Mouse (Mus musculus) cerebellum, postnatal 36 days (tissue): ENCODE data around the gene Chchd6.

Source experiments
- DNase-seq, 2 experiments: peaks; one replicate each; pipeline ENCODE4 v3.0.0; 2021 to 2022; ENCODE audit warnings: mixed read lengths in 2 of 2

Chchd6 gene

DNA sequence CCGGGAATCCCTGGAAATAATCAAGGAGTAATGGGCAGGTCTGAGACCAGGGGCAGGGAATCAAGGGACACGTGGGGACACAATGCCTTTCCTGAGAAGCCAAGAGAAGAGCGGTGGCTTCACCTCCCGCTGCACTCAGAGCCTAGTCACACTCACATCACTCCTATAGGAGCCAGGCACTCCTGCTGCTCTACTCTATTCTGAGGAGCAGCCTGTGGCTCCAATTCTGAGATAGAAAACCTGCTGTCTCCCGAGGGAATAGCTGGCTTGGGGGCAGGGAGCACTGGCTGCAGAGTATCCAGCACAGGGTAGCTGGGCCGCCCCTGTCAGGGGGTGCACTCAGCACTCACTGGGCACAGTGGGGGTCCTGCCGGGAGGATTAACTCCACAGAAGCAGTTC lies 239.8 kb downstream of the Chchd6 start:
- peak in 1 of 2 experiments; percentile 9 for DNase-seq

DNA sequence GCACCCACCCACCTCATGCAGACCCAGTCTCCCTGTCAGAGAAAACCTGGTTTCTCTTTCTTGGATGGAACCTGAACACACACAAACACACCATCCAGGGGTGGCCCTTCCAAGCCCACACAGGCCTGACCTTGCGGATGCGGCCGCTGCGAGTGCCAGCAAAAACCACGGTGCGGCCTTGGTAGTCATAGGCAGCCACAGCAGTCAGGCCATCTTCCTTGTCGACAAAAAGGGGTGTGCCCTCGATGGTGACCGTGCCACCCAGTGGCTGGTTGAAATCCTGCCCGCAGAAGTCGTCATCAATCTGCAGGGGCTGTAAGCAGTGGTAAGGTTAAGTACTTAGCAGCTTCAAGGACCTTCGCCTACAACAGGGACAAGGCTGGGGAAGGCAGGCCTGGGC lies 240.7 kb downstream of the Chchd6 start:
- no peak for DNase-seq

DNA sequence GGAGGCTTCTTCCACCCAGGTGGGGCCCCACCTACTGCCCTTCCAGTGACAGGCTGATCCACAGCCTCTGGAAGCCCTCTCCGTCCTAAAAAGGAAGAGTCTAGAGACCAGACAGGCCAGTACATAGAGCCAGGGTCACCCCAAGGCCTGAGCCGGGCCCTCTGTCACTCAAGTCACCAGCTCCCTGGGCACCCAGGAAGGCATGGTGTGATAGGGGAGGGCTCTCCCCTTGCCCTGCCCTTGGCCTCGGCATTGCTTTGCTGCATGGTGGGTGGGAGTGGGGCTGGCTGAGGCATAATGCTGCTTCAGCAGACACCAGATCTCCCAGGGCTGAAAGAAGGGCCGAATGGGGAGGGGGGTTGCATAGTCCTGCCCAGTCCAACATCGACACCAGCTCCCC lies 241.4 kb downstream of the Chchd6 start:
- DNase-seq: peak in 1 of 2 experiments; percentile 3

DNA sequence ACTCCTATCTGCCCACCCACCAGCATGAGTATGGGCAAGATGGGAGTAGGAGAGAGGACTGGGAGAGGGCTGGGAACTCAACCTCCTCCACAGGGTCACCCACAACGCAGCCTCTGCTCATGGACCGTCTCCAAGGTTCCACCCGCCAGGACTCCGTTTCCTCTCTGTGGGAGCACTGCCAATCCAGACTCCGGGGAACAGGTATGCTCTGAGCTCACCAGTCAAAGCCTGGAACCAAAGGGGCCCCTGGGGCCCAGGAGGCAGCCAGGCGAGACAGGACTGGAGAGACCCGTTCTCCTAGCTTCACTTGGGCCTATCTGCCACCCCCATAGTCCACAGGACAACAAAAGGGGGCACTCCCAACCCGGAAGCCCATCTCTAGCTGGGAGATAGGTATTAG lies 242.4 kb downstream of the Chchd6 start:
- no peak for DNase-seq

DNA sequence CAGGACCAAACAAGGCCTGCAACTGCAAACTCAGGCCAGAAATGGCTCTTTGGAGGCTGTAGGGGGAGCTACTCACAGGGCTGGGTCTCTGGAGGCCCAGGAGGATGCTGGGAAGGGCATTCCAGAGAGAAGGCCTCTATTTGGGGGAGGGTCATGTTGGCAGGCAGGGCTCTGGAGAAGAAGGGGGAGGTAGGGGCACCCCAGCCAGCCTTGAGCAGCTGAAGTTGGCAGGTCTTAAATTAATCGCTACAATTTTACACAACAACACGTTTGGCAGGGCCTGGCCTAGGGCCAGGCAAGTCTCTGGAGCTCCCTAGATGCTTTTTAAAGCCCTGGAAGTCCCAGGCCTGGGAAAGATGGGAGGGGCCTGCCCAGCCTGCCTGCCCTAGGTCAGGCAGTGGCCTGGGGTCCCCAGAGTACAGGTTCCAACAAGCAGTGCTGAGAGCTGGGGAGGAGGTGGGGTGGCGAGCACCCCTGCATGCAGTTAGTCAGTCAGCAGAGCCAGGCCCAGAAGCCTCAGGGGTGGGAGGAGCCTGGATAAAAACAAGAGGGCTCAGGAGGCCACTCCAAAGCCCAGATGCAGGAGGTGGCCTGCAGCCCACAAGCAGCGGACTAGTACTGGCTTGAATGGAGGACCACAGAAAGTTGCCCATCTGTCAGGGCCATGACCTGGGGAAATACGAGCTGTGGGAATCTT lies 243.9 kb downstream of the Chchd6 start:
- no peak for DNase-seq

DNA sequence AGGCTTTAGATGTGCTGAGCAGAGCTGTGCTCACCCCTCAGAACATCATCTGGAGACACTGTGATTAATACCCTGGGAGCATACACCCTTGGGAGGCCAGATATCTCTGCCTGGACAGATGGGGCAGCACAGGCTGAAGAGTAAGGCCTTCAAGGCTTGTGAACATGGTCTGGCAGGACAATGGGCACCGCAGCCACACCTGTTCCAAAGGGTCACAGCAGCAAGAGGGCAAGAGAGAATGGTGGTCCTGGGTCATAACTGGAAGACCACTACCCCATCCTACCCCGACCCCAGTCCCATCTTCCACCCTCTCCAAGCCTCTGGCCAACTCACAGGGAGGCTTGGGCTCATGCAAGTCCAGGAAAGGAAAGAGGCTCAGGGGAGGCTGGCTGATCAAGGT lies 244.9 kb downstream of the Chchd6 start:
- DNase-seq: no peak

DNA sequence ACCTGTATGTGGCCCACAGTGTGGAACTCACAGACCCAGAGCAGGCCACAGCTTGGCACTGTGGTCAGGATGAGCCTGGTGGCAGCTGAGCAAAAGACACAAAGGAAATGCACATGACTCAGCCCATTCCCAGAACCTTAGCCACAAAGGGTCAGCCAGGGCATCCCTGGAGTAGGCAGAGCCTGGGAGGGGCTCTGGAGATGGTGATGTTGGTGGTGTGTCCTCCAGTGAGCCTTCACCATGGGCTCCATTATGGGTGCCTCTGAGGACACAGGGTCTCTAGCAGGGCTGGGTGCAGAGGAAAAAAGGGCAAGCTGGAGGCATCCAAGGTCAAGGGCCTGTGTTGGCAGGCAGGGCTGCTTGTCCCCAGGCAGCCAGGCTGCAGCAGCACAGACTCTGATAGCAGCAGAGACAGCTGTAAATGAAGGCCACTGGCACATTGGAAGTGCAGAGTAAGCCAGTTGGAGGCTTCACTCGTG lies 245.4 kb downstream of the Chchd6 start:
- no peak for DNase-seq

DNA sequence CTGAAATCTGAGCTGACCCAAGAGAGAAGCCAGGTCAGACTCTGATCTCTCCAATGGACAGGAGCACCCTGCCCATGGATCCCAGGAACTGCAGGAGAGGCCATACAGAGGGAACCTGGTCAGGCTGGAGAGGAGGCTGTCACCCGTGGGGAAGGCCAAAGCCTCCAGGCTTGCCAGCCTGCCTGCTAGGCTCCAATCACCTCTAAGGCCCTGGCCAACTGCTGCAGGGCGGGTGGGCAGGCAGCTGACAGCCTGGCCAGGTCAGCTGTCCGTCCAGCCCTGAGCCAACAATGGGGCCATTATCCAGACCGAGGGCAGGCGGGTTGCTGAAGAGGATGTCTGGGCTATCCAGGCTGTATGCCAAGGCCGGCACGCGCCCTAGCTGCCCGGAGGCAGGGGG lies 247.1 kb downstream of the Chchd6 start:
- DNase-seq: peak; percentile 68 to 76

DNA sequence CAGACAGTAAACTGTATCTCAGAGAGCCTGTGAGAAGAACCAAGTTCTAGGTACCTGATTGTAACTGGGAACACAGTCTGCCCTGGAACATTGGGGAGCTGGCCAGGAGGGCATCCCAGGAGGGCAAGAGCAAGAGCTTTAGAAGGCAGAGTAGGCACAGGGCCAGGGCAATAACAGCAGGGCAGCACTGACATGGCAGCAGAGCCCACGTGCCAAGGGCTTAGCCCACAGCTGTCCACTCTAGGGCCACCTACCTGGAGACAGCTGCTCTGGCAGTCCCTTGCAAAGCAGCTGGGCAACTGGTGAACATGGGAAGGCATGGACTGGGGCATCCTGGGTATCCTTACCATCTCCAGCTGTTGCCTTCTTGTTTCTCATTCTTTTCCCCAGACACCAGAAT lies 247.7 kb downstream of the Chchd6 start:
- DNase-seq: no peak

DNA sequence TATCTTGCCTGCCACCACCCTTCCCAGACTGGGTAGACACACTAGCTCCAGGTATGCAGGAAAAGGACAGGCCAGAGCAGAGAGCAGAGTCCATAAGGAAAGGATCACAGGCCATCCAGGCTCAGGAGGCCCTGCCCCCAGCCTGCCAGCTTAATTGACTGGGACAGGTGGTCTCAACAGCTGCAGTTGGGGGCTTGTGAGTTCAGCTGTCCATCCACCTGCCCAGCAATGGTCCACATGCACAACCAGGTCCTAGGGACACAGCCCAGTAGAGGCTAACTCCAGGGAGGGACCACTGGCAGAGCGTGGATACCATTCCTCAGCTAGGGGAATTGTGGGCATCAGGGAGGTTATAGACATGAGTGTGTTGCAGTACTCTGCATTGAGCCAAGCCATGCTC lies 249.6 kb downstream of the Chchd6 start:
- DNase-seq: no peak

DNA sequence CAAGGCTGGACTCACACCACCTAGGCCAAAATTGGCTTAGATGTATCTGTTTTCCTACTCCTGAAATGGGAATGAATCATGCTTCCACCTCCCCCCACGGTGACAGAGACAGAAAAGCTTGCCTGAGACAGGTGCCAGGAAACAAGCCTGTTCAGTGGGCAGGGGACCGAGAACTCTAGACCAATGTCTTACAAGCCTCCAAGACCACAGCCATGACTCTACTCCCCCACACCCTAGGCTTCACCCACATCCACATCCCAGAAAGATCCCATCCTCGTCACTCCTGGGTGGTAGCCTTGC lies 250.0 kb downstream of the Chchd6 start:
- no peak for DNase-seq

DNA sequence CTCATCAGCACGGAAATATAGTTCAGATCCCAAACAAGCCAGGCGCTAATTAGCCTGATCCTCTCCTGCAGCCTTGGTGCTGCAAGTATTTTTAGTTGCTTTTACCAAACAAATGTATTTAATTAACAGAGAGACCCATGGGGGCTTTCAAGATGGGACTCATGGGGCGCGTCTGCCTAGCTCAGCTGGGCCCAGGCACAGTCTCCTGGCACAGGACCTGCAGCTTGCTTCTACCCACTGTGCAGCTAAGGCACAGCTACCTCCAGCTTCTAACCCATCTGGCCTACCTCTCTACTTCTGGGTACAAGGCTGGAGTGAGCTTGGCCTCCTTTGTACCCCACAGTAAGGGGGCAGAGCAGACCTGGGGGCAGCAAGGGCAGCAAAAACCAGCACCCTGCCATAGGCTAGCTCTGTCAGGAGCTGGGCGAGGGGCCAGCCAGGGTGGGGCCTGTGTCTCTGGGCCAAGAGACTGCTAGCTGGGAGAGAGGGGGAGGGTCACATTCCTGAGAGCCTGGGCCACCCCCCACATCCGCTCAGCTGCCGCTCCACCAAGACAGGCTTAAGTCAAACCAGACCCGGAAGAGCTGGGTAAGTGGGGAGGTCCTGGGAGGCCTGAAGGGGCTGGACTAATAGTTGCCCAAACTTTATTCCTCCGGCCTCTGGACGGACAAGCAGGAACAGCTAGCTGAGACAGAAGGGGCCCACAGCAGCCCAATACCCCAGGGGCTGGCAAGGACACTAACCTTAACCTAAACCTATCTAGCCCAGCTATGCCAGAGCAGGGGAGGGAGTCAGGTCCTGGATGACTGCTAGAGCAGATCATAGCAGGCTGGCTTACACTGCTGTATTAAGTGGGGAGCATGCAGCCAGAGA lies 250.6 kb downstream of the Chchd6 start:
- peak in 1 of 2 experiments; percentile 47 for DNase-seq

DNA sequence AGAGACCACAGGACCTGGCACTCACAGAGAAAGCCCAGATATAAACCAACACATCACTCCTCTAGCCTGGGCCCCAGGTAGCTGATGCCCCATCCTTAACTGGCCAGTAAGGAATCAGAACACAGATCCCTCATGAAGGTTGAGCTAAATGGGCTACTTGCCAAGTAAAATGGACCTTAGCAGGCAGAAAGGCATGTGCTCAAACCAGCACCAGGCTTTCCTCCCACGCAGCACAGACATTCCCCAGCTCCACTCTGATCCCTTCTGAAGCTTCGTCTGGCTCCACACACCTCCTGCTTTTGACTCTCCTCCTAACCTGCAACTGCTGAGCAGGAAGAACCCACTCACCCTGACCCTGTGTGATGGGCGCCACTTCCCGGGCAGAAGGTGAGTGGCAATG lies 253.5 kb downstream of the Chchd6 start:
- no peak for DNase-seq

DNA sequence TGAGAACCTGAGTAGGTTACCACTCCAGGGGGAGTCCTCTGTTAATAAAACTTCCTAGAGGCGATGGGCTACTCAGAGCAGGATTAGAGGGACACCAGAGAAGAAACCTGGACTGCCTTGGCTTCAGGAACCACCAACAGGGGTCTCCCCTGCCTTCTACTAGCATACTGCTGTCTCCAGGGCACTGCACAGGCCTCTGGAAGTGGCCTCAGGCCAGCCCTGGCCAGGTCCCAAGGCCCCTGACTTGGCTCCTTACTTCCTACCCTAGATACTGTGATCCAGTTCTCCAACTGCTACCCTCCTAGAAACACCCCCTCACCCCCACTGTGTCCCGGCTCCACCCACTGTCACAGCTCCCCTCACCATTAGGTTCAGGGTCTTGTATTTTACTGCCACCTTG lies 256.0 kb downstream of the Chchd6 start:
- peak; percentile 41 to 53 for DNase-seq

DNA sequence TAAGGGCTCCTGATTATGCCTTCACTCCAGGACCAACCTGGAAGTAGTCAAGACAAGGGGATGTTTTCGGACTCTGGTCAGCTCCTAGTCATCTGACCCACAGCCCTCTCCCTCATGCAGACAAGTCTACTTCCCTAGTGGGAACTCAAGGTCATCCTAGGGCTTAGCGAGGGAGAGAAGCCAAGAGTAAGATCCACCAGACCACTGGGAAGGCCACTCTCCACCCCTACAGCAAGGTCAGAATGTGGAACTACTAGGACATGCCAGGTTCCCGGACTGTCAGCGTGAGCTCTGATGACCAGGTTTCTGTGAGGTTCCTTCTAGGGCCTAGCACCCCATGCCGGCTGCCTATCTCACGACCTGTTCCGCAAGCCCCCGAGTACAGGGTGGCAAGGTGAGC lies 256.7 kb downstream of the Chchd6 start:
- no peak for DNase-seq

DNA sequence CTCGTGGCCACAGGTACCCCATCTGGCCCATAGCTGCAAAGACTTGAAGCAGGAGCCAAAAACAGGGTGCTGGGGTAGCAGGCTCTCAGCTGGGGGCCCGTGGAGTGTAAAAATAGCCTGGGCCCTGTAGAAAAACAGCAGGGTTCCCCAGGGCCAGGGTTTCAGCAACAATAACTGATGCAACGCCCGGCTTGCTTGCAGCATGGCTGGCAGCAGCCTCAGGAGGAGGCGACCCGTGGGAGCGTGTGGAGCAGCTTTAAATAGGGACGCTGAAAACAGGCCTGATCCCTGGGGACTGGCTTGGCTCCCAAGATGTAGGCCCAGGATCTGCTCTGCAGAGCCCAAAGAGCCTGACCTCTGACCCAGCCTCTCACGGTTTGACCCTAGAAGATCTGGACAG lies 257.9 kb downstream of the Chchd6 start:
- no peak for DNase-seq

DNA sequence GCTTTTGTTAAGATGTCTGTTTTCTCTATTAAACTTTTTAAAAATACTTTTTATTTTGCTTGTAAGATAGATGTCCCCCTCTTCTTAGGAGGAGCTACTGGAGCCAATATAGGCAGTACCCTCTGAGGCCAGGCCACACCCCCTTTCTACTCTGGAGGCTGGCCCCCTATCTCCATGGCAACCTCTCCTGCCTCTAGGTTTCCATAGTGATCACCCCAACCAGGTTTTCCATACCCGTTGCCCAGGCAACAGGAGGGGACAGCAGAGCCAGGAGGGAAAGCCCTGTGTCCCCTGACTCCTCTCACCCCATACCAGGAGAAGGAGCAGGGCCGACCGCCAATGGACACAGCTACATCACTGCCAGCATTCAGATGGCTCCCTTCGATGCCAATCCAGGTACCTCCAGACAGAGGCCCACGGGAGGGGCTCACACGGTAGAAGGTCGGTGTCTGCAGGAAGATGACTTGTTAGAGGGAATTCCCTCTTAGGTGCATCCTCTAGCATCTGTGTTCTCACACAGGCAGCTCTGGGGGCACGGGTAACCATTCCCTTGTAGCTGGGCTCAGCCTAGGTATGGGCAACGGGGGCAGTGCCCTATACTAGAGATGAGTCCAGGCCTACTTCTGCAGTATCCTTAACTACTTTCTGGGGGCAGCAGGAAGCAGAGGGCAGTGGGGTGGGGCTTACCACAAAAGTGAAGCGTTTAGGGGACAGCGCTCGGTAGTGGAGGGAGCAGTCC lies 261.3 kb downstream of the Chchd6 start:
- no peak for DNase-seq
